Mouse (Mus musculus): ENCODE measurements around the gene Smad1.

Smad1 gene

GRCm38 (mm10) chr8:79384276-79385271 is 14.7 kb downstream of the Smad1 start:
- no peak for DNase-seq (ENCODE audit: extremely low read depth, low read depth, low spot score)

GRCm38 (mm10) chr8:79382857-79383262 is 16.5 kb downstream of the Smad1 start:
- DNase-seq (ENCODE audit: extremely low read depth, low read depth, low spot score), result no peak

GRCm38 (mm10) chr8:79381771-79382170 is 17.5 kb downstream of the Smad1 start:
- DNase-seq (ENCODE audit: extremely low read depth, low read depth, low spot score), result no peak

- DNase-seq (ENCODE audit: extremely low read depth, low read depth, low spot score), result no peak
Observed at GRCm38 (mm10) chr8:79380386-79380785, 18.9 kb downstream of the Smad1 start.

GRCm38 (mm10) chr8:79379971-79380370 is 19.3 kb downstream of the Smad1 start:
- no peak for DNase-seq (ENCODE audit: extremely low read depth, low read depth, low spot score)

- no peak for DNase-seq (ENCODE audit: extremely low read depth, low read depth, low spot score)
Observed at GRCm38 (mm10) chr8:79376648-79377047, 22.7 kb downstream of the Smad1 start.

DNA sequence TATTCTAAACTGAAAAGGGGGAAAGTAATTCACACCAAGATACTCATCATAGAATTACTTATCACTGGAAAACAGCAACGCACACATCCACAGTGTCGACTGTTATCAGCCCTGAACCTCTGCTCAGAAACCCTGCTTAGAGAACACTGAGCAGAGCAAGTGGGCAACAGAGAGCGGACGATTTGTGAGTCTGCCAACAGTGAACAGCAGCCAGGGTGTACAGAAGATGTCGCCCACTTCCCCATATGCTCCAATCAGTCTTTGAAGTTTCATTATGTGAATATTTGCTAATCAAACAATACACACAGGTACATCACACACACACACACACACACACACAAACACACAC is 23.6 kb downstream of the Smad1 start:
- no peak for DNase-seq (ENCODE audit: extremely low read depth, low read depth, low spot score)

DNA sequence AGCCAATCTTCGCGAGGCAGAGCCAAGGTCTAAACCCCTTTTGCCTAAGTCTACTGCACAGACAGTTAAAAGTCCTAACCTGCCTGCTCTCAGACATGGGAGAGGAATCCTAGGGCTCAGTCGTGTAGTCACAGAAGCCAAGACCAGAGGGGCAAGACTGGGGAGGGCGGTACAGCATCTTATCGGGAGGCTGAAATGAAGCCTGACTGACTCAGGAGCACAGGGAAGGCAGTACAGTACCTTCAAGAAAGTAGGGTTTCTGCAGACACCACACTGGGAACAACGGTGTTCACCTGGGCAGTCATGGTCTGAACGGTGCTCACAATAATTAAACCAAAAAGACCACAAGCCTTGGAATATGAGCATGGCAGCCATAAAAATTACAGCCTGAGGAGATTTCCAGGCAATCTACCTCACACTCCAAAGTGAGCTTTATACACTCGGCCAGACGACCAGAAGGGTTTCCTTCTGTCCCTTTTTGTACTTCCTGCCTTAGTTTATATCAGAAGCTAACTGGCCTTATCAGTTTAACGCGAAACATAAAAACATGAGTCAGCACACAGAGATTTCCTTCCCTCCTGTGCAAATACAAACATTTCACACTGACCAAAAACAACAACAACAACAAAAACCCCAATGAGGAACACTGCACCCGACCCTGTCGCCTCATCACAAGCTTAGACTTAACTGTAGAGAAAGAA is 24.1 kb downstream of the Smad1 start:
- no peak for DNase-seq (ENCODE audit: extremely low read depth, low read depth, low spot score)

GRCm38 (mm10) chr8:79374410-79374809 is 24.9 kb downstream of the Smad1 start:
- DNase-seq (ENCODE audit: extremely low read depth, low read depth, low spot score), result no peak

- DNase-seq (ENCODE audit: extremely low read depth, low read depth, low spot score), result no peak
Observed at GRCm38 (mm10) chr8:79373563-79373962, 25.8 kb downstream of the Smad1 start.

DNA sequence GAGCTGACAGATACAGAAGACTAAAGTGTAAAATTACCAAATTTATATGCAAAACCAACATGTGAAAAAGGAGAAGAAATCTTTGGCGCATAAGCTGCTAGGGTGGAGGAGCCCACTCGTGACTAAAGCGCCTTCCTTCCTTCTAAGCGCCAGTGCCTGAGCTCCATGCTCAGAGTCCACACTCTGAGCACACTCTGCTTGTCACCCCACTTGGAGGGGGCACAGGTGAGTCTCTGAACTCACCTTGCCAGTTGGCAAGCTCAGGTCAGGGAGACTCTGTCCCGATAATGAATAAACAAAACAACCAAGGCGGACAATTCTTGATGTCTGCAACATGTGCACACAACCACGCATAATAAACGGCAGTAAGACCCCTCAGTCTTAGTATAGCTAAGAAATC is 26.4 kb downstream of the Smad1 start:
- DNase-seq (ENCODE audit: extremely low read depth, low read depth, low spot score), result no peak

- DNase-seq (ENCODE audit: extremely low read depth, low read depth, low spot score), result peak; percentile 59
Observed at GRCm38 (mm10) chr8:79372521-79372920, 26.8 kb downstream of the Smad1 start.

DNA sequence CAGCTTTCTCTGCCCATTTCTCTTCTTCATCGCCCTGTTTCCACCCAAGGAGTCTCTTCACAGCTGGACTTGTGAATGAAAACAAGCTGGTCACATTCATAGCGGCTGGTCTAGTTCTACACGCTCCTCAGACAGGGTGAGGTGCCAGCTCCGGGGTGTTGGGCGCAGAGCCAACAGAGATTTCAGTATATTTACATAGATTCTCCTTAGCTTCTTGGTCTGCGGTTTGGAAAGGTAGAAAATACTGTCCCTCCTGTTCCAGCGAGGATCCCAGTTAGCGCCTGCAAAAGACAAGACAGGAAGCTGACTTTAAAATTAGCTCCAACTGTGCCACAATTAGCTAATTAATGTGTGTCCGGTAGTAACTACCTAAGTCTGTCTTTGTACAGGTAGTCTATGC is 27.2 kb downstream of the Smad1 start:
- DNase-seq (ENCODE audit: extremely low read depth, low read depth, low spot score), result peak; percentile 64

DNA sequence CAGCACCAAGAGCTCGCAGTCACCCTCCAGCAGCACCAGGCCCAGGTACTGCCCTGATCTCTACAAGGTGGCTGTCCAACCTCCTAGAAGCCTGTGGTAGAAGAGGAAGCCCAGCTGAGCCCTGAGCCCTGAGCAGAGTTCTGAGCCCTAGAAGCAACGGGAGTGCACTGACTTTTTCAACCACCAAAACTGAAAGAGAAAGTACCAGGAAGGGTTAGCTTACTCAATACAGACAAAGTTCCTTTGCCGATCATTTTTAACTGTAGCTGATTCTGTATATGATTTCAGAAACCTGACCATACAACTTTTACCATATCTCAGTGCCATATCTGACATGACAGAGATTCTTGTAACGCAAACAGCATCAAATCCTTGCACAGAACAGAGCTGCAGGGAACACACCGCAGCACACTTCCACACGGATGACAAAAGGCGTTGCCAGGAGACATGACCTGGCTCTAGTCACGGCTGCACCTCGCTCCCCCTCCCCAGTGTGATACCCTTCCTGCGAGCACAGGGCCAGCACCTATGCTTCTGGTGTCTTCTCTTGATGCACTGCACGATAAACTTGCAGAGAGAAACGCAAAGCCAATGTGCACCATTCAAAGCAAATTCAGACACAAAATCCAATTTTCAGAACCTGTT is 28.6 kb downstream of the Smad1 start:
- DNase-seq (ENCODE audit: extremely low read depth, low read depth, low spot score), result no peak

GRCm38 (mm10) chr8:79369163-79369562 is 30.2 kb downstream of the Smad1 start:
- no peak for DNase-seq (ENCODE audit: extremely low read depth, low read depth, low spot score)

DNA sequence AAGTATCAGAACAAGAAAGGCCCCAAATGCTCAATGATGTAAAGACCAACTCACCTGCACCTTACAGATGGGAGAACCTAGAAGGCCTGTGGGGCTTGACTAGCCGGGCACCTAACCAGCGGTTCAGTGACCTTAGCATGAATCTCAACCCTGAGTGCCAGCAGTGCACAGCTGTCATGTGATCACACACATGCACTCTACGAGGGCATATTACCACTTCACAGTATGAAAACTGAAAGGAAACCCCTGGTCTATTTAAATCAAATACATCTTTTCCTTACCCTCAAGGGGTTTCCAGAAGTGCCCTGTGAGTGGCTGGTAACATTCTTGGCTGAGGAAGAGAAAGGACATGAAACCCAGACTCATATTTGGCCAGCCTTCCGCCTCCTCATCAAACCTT is 31.4 kb downstream of the Smad1 start:
- DNase-seq (ENCODE audit: extremely low read depth, low read depth, low spot score), result no peak

- DNase-seq (ENCODE audit: extremely low read depth, low read depth, low spot score), result no peak
Observed at GRCm38 (mm10) chr8:79367350-79367749, 32.0 kb downstream of the Smad1 start.

- no peak for DNase-seq (ENCODE audit: extremely low read depth, low read depth, low spot score)
Observed at GRCm38 (mm10) chr8:79366227-79366626, 33.1 kb downstream of the Smad1 start.

GRCm38 (mm10) chr8:79365707-79366106 is 33.6 kb downstream of the Smad1 start:
- DNase-seq (ENCODE audit: extremely low read depth, low read depth, low spot score), result no peak

DNA sequence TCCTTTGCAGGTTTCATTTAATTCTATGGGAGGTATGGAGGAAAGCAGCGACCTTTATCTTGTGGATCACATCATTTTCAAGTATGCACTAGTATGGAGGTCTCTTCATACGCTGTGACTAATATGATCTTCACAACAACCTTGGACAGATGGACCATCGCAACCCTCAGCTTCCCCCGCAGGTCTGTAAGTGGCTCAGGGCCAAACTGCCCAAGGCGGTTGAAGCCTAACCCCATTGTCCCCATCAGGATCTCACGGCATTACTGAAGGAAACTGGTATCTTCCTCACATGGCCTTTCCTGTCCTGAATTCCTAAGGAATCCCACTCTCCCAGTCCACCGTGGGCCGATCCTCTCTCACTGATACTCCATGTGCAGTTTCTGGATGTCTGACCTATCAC is 34.5 kb downstream of the Smad1 start:
- no peak for DNase-seq (ENCODE audit: extremely low read depth, low read depth, low spot score)

DNA sequence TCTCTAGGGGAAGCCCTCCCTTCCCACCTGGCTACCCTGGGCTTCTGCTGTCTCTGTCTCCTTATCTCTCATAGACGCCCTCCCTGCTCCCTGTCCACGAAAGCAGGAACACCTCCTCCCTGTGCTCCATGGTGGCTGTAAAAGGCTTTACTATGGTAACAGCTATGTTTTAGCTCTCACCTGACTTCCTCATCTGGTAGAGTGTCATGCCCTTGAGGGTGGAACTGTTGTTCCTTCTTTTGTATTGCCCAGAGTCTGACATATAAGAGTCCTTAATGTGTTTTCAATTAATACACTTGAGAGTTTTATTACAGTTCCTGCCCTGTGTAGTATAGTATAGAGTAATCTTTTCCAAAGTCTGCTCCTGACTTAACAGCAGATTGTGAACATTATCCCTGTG is 36.9 kb downstream of the Smad1 start:
- no peak for DNase-seq (ENCODE audit: extremely low read depth, low read depth, low spot score)

All from fat pad, adult 2 months (tissue).